19 mouse cellular contexts compared by ENCODE assay signal in the genomic region with DNA sequence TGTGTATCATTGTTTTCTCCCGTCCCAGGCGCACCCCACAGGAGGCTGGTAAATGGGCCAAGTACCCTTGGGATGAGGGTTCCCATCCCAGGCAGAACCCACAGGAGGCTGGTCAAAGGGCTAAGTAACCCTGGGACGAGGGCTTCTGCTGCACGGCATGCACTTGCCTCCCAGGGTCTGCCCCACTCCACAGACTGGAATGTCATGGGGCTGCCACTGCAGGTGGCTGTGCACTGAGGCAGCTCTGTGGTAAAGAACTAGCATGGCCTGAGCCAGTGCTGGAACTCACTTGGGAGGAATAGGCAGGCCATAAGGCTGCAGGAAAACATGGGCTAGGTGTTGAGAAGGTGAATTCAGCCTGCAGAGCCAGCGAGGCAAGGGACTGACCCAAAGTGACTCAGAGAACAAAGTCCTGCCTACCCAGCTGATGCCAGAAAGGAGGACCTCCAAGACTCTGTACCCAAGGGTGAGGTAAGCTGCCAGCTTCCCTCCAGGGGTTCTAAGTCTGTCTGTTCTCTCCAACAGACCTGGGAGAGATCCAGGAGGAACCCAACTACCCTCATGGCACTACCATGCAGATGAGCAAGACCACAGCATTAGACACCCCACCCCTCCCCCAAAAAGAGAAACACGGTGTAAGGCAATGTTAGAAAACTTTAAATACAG. TPM values are rescaled to one million over a fixed set of nuclear protein-coding genes. Genes with fewer than 3 reads are reported as not detected.
A peak's percentile ranks its signal among the peaks of the same experiment; 100 is the strongest.
DNase-seq lines count a peak whose midpoint lies in the region; ATAC-seq and TF ChIP-seq lines count a peak whose summit lies in the region.
"Had no signal": no experiment of that assay in that cellular context is flagged by ENCODE, and none has a peak within 500 bp of the region (broad histone marks: within the 10 kb centered on the region; RNA-seq: fewer than 3 reads in every experiment).

No protein-coding gene starts in this region.

- H3K27me3 ChIP-seq in kidney, adult 2 months (replicated peaks; ENCODE audit: control insufficient read depth, insufficient read depth, low read length): no peaks in the 10 kb centered on the region
- no peaks in the 10 kb centered on the region for H3K27me3 ChIP-seq in kidney, embryonic 14.5 days (ENCODE audit: control insufficient read depth, insufficient read depth, low read length)
- H3K27me3 ChIP-seq in G1E (ENCODE audit: insufficient read depth, low read length) (no peaks in the 10 kb centered on the region), MEL (ENCODE audit: control insufficient read depth in 1 of 2, insufficient read depth in 2 of 2, low read length in 2 of 2) (no peaks in the 10 kb centered on the region)
- H3K27me3 ChIP-seq: embryonic facial prominence, embryonic 12.5 days; heart, embryonic 15.5 days had no signal

- no peak overlapping the region for H3K4me3 ChIP-seq in kidney, adult 2 months (ENCODE audit: insufficient read depth, low read depth, low read length)
- no peak overlapping the region for H3K4me3 ChIP-seq in kidney, embryonic 14.5 days (ENCODE audit: low read length)
- H3K4me3 ChIP-seq in G1E (ENCODE audit: low read depth, low read length) (peak overlapping the region; percentile 28), MEL (ENCODE audit: control insufficient read depth in 1 of 2, insufficient read depth in 1 of 2, low read depth in 2 of 2, low read length in 2 of 2) (no peak overlapping the region)
- H3K4me3 ChIP-seq: embryonic facial prominence, embryonic 12.5 days; heart, adult 2 months; heart, embryonic 15.5 days; hindbrain, embryonic 10.5 days had no signal

- 57% methylated on average over 6 of the region's 6 CpGs for WGBS in kidney, adult 2 months
- WGBS in kidney, embryonic 14.5 days: 89% methylated on average over 6 of the region's 6 CpGs

- H3K79me2 ChIP-seq in MEL (ENCODE audit: control insufficient read depth, insufficient read depth, low read length, poor library complexity): peaks cover 35% of the 10 kb centered on the region

- peaks cover 23% of the 10 kb centered on the region for H3K4me1 ChIP-seq in kidney, adult 2 months (ENCODE audit: control insufficient read depth, insufficient read depth, low read length)
- peaks cover 19% of the 10 kb centered on the region for H3K4me1 ChIP-seq in kidney, embryonic 14.5 days (ENCODE audit: control insufficient read depth, insufficient read depth, low read length)
- H3K4me1 ChIP-seq in G1E (ENCODE audit: insufficient read depth, low read depth, low read length): peaks cover 59% of the 10 kb centered on the region
- H3K4me1 ChIP-seq in MEL (ENCODE audit: control insufficient read depth in 1 of 2, insufficient read depth in 2 of 2, low read length in 2 of 2): peaks cover 0 to 12% of the 10 kb centered on the region in 2 experiments; a peak in 1 of 4 replicates

- TF ChIP-seq POLR2A in kidney, adult 2 months (IDR thresholded peaks at IDR 0.05; ENCODE audit: low read depth, low read length): no peak
- TF ChIP-seq POLR2A in MEL (IDR thresholded peaks at IDR 0.05; ENCODE audit: control insufficient read depth in 1 of 2, insufficient read depth in 1 of 2, low read depth in 1 of 2, low read length in 2 of 2, poor library complexity in 1 of 2): peak in 1 of 2 experiments; percentile 37; a peak in 2 of 4 replicates

- no peak overlapping the region for H3K9ac ChIP-seq in kidney, embryonic 14.5 days (ENCODE audit: low read depth, low read length)
- no peak overlapping the region for H3K9ac ChIP-seq in MEL (ENCODE audit: control insufficient read depth, low read depth, low read length, poor library complexity, severe bottlenecking)
- H3K9ac ChIP-seq: embryonic facial prominence, embryonic 12.5 days; heart, embryonic 15.5 days; hindbrain, embryonic 14.5 days had no signal

- peaks cover 2% of the 10 kb centered on the region for H3K36me3 ChIP-seq in kidney, adult 2 months (ENCODE audit: control insufficient read depth, insufficient read depth, low read length)
- peaks cover 75% of the 10 kb centered on the region for H3K36me3 ChIP-seq in kidney, embryonic 14.5 days (ENCODE audit: control insufficient read depth, insufficient read depth, low read length)
- H3K36me3 ChIP-seq in G1E (replicated peaks): peaks cover 89% of the 10 kb centered on the region
- H3K36me3 ChIP-seq in MEL (ENCODE audit: control insufficient read depth in 1 of 2, insufficient read depth in 2 of 2, low read length in 2 of 2): peaks cover 0 to 8% of the 10 kb centered on the region in 2 experiments; a peak in 3 of 4 replicates

- intact Hi-C loops in left cerebral cortex, postnatal 36 days (cut with DNase I): no loop called here

- peak overlapping the region; percentile 59 for H3K27ac ChIP-seq in kidney, adult 2 months (ENCODE audit: insufficient read depth, low read depth, low read length)
- H3K27ac ChIP-seq in kidney, embryonic 14.5 days (ENCODE audit: low read depth, low read length): no peak overlapping the region
- no peak overlapping the region for H3K27ac ChIP-seq in MEL (ENCODE audit: control insufficient read depth, low read depth, low read length)
- H3K27ac ChIP-seq: embryonic facial prominence, embryonic 12.5 days; heart, adult 2 months; heart, embryonic 15.5 days; hindbrain, embryonic 10.5 days; hindbrain, embryonic 14.5 days had no signal

- no peak for TF ChIP-seq RAD21 in MEL (IDR thresholded peaks at IDR 0.05; ENCODE audit: low read depth, low read length)

- peak; percentile 88 for DNase-seq in kidney, adult 2 months
- no peak for DNase-seq in G1E (ENCODE audit: low spot score)
- peak; percentile 16 for DNase-seq in MEL (ENCODE audit: low read depth, low spot score)
- DNase-seq in kidney, postnatal 36 days: peak; percentile 71 to 82
- no peak for DNase-seq in left cerebral cortex, postnatal 36 days (ENCODE audit: low spot score in 2 of 2)
- DNase-seq in adrenal gland, adult 8-10 months: no peak
- DNase-seq: cerebellum, adult 11-12 months; cerebellum, adult 9-10 months; cerebellum, postnatal 25 days; gastrocnemius, postnatal 14 days; heart, adult 2 months; heart, postnatal 14 days had no signal

- TF ChIP-seq EP300 in MEL (IDR thresholded peaks at IDR 0.05; ENCODE audit: low read depth in 1 of 2, low read length in 2 of 2): no peak

- no peak for TF ChIP-seq CTCF in kidney, adult 2 months (conservative IDR thresholded peaks at IDR 0.05; ENCODE audit: insufficient read depth, insufficient read length, low read depth, low read length)
- no peak for TF ChIP-seq CTCF in G1E (IDR thresholded peaks at IDR 0.05; ENCODE audit: low read depth, low read length)
- no peak for TF ChIP-seq CTCF in MEL (IDR thresholded peaks at IDR 0.05 in 2 of 3, conservative IDR thresholded peaks at IDR 0.05 in 1 of 3; ENCODE audit: control insufficient read depth in 1 of 3, insufficient read depth in 1 of 3, low read depth in 2 of 3, low read length in 3 of 3, poor library complexity in 1 of 3, severe bottlenecking in 1 of 3)

- no peak overlapping the region for H3K4me2 ChIP-seq in kidney, embryonic 14.5 days (replicated peaks; ENCODE audit: low read depth, low read length)
- H3K4me2 ChIP-seq: embryonic facial prominence, embryonic 12.5 days; heart, embryonic 11.5 days; heart, embryonic 15.5 days; hindbrain, embryonic 14.5 days had no signal

- ATAC-seq in kidney, embryonic 14.5 days (ENCODE audit: low FRiP score, low TSS enrichment): no peak
- no peak for ATAC-seq in G1E (ENCODE audit: extremely low read depth, insufficient number of reproducible peaks, low FRiP score, poor library complexity, severe bottlenecking)
- ATAC-seq: forebrain, embryonic 16.5 days had no signal

- no peaks in the 10 kb centered on the region for H3K9me3 ChIP-seq in kidney, embryonic 14.5 days (ENCODE audit: control insufficient read depth, low read length)
- H3K9me3 ChIP-seq in G1E (replicated peaks): no peaks in the 10 kb centered on the region
- no peaks in the 10 kb centered on the region for H3K9me3 ChIP-seq in MEL (replicated peaks; ENCODE audit: insufficient read depth, low read length)
- H3K9me3 ChIP-seq: embryonic facial prominence, embryonic 12.5 days; heart, embryonic 15.5 days; hindbrain, embryonic 10.5 days had no signal

RNA-seq across cellular contexts. Expression of a gene that starts 4.0 kb away (rescaled TPM):
- 61.0 and 85.2 TPM in 2 replicates for polyA plus RNA-seq in kidney, adult 2 months (2012; rRNA removed)
- 48.1 and 51.1 TPM in 2 replicates for polyA plus RNA-seq in kidney, embryonic 14.5 days (2014; fragmentation: Nextera tagmentation; extraction: Ambion mirVana)
- total RNA-seq in G1E (2014; fragmentation: Nextera tagmentation) (119 and 128 TPM in 2 replicates), G1E (2017) (85.6 and 102 TPM in 2 replicates), MEL (2012; rRNA removed) (52.1 and 56.5 TPM in 2 replicates)
- polyA plus RNA-seq in G1E (2012) (25.5 and 38.1 TPM in 2 replicates), MEL (2012; ENCODE audit: insufficient read depth in 1 of 2, insufficient read length in 2 of 2, low read depth in 1 of 2, low replicate concordance in 2 of 2, missing spikeins in 1 of 2) (10 to 100 TPM in 1 of 2 experiments, not detected in 1; 74.8 TPM)
- total RNA-seq in left cerebral cortex, postnatal 36 days (2021): 100 to 1,000 TPM in 1 of 2 experiments, 10 to 100 TPM in 1; 95.5 to 106 TPM
- 100 to 1,000 TPM; 128 to 137 (median 135) TPM for total RNA-seq in adrenal gland, adult 8-10 months (2022)

RNA-seq across cellular contexts. Expression of a gene that starts 4.2 kb away (rescaled TPM):
- 30.0 and 31.4 TPM in 2 replicates for polyA plus RNA-seq in kidney, adult 2 months (2012; rRNA removed)
- polyA plus RNA-seq in kidney, embryonic 14.5 days (2014; fragmentation: Nextera tagmentation; extraction: Ambion mirVana): 40.1 and 46.5 TPM in 2 replicates
- 69.6 and 91.3 TPM in 2 replicates for total RNA-seq in G1E (2014; fragmentation: Nextera tagmentation)
- total RNA-seq in G1E (2017): 73.8 and 81.8 TPM in 2 replicates
- 5.7 and 11.1 TPM in 2 replicates for polyA plus RNA-seq in G1E (2012)
- total RNA-seq in MEL (2012; rRNA removed): 41.0 and 63.1 TPM in 2 replicates
- 10 to 100 TPM in 1 of 2 experiments, not detected in 1; 84.8 TPM for polyA plus RNA-seq in MEL (2012; ENCODE audit: insufficient read depth in 1 of 2, insufficient read length in 2 of 2, low read depth in 1 of 2, low replicate concordance in 2 of 2, missing spikeins in 1 of 2)
- total RNA-seq in left cerebral cortex, postnatal 36 days (2021): 10 to 100 TPM; 33.2 to 34.0 TPM
- total RNA-seq in adrenal gland, adult 8-10 months (2022): 10 to 100 TPM; 43.1 to 55.8 (median 52.2) TPM

RNA-seq across cellular contexts. Expression of a gene that starts 9.8 kb away (rescaled TPM):
- 805 and 948 TPM in 2 replicates for polyA plus RNA-seq in kidney, adult 2 months (2012; rRNA removed)
- 790 and 884 TPM in 2 replicates for polyA plus RNA-seq in kidney, embryonic 14.5 days (2014; fragmentation: Nextera tagmentation; extraction: Ambion mirVana)
- total RNA-seq in G1E (2014; fragmentation: Nextera tagmentation): 1,025 and 1,074 TPM in 2 replicates
- 2,095 and 2,519 TPM in 2 replicates for total RNA-seq in G1E (2017)
- 4,098 and 5,305 TPM in 2 replicates for polyA plus RNA-seq in G1E (2012)
- total RNA-seq in MEL (2012; rRNA removed): 3,335 and 3,552 TPM in 2 replicates
- polyA plus RNA-seq in MEL (2012; ENCODE audit: insufficient read depth in 1 of 2, insufficient read length in 2 of 2, low read depth in 1 of 2, low replicate concordance in 2 of 2, missing spikeins in 1 of 2): 1,000 to 10,000 TPM in 1 of 2 experiments, not detected in 1; 1,526 TPM
- total RNA-seq in left cerebral cortex, postnatal 36 days (2021): 100 to 1,000 TPM; 223 to 256 TPM
- total RNA-seq in adrenal gland, adult 8-10 months (2022): 100 to 1,000 TPM; 424 to 496 (median 462) TPM

RNA-seq across cellular contexts. Expression of a gene that starts 9.8 kb away (rescaled TPM):
- polyA plus RNA-seq in kidney, adult 2 months (2012; rRNA removed): 39.5 and 42.6 TPM in 2 replicates
- polyA plus RNA-seq in kidney, embryonic 14.5 days (2014; fragmentation: Nextera tagmentation; extraction: Ambion mirVana): 27.0 and 35.2 TPM in 2 replicates
- total RNA-seq in G1E (2014; fragmentation: Nextera tagmentation) (10.8 and 18.4 TPM in 2 replicates), G1E (2017) (24.6 and 26.0 TPM in 2 replicates), MEL (2012; rRNA removed) (64.6 and 90.1 TPM in 2 replicates)
- polyA plus RNA-seq in G1E (2012) (75.9 and 83.9 TPM in 2 replicates), MEL (2012; ENCODE audit: insufficient read depth in 1 of 2, insufficient read length in 2 of 2, low read depth in 1 of 2, low replicate concordance in 2 of 2, missing spikeins in 1 of 2) (10 to 100 TPM in 1 of 2 experiments, not detected in 1; 79.0 TPM)
- 10 to 100 TPM; 45.7 to 46.8 TPM for total RNA-seq in left cerebral cortex, postnatal 36 days (2021)
- 10 to 100 TPM; 51.6 to 73.6 (median 62.4) TPM for total RNA-seq in adrenal gland, adult 8-10 months (2022)

RNA-seq across cellular contexts. Expression of a gene that starts 13.4 kb away (rescaled TPM):
- polyA plus RNA-seq in kidney, adult 2 months (2012; rRNA removed): 198 and 270 TPM in 2 replicates
- polyA plus RNA-seq in kidney, embryonic 14.5 days (2014; fragmentation: Nextera tagmentation; extraction: Ambion mirVana): 124 and 187 TPM in 2 replicates
- total RNA-seq in G1E (2014; fragmentation: Nextera tagmentation) (88.0 and 97.9 TPM in 2 replicates), G1E (2017) (72.9 and 74.6 TPM in 2 replicates), MEL (2012; rRNA removed) (152 and 158 TPM in 2 replicates)
- polyA plus RNA-seq in G1E (2012) (75.3 and 80.7 TPM in 2 replicates), MEL (2012; ENCODE audit: insufficient read depth in 1 of 2, insufficient read length in 2 of 2, low read depth in 1 of 2, low replicate concordance in 2 of 2, missing spikeins in 1 of 2) (100 to 1,000 TPM in 1 of 2 experiments, not detected in 1; 252 TPM)
- 10 to 100 TPM; 49.5 to 53.0 TPM for total RNA-seq in left cerebral cortex, postnatal 36 days (2021)
- 100 to 1,000 TPM; 161 to 218 (median 182) TPM for total RNA-seq in adrenal gland, adult 8-10 months (2022)

Comparison
In these comparisons a context has a peak if more than half of its experiments do, and no peak if none do; other contexts are left out.
1. DNase-seq: peak in kidney, adult 2 months (single experiment), MEL (single experiment) and kidney, postnatal 36 days (2 of 2); none in G1E (single experiment), left cerebral cortex, postnatal 36 days (0 of 2) and adrenal gland, adult 8-10 months (single experiment).